Comparison of ENCODE assay signal across 18 mouse cellular contexts in the genomic region with DNA sequence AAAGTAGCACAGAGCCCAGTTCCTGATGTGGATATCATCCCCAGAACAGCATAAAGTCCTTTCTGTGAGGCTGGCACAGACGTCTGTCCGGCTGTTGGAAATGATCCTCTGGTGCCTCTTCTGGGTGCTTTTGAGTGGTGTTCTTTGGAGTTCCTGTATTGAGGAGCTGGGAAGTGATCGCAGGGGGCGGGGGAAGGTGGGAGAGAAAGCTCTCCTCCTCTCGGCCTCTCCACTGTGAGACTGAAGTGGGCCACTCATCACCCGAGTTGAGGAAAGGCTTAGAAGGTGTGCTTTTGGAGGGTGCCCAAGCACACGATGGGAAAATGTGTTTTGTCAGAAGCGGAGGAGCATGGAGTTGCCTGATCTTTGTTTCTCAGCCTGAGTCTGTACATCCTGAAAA. TPM values are rescaled to one million over a fixed set of nuclear protein-coding genes. Genes with fewer than 3 reads are reported as not detected.
A peak's percentile ranks its signal among the peaks of the same experiment; 100 is the strongest.
DNase-seq lines count a peak whose midpoint lies in the region; ATAC-seq and TF ChIP-seq lines count a peak whose summit lies in the region.
"Had no signal": no experiment of that assay in that cellular context is flagged by ENCODE, and none has a peak within 500 bp of the region (broad histone marks: within the 10 kb centered on the region; RNA-seq: fewer than 3 reads in every experiment).

No protein-coding gene starts in this region.

- H3K9me3 ChIP-seq in forebrain, embryonic 12.5 days = no peaks in the 10 kb centered on the region
- no peaks in the 10 kb centered on the region for H3K9me3 ChIP-seq in forebrain, embryonic 11.5 days (ENCODE audit: control insufficient read depth, low read length)
- no peaks in the 10 kb centered on the region for H3K9me3 ChIP-seq in heart, embryonic 16.5 days (replicated peaks; ENCODE audit: control insufficient read depth, low read length)
- no peaks in the 10 kb centered on the region for H3K9me3 ChIP-seq in embryonic facial prominence, embryonic 12.5 days
- no peaks in the 10 kb centered on the region for H3K9me3 ChIP-seq in lung, embryonic 16.5 days (ENCODE audit: control insufficient read depth, low read length)
- H3K9me3 ChIP-seq: embryonic facial prominence, embryonic 15.5 days; forebrain, embryonic 13.5 days; liver, embryonic 12.5 days; midbrain, embryonic 15.5 days had no signal

- H3K4me2 ChIP-seq in forebrain, embryonic 12.5 days = no peak overlapping the region
- H3K4me2 ChIP-seq in forebrain, embryonic 11.5 days (ENCODE audit: low read depth, low read length, severe bottlenecking) = no peak overlapping the region
- H3K4me2 ChIP-seq in heart, embryonic 16.5 days (ENCODE audit: low read depth, low read length) = no peak overlapping the region
- no peak overlapping the region for H3K4me2 ChIP-seq in embryonic facial prominence, embryonic 12.5 days (replicated peaks)
- no peak overlapping the region for H3K4me2 ChIP-seq in lung, embryonic 16.5 days (ENCODE audit: low read depth, low read length)
- H3K4me2 ChIP-seq: embryonic facial prominence, embryonic 15.5 days; forebrain, embryonic 13.5 days; liver, embryonic 12.5 days; midbrain, embryonic 15.5 days had no signal

- no peaks in the 10 kb centered on the region; the same call in 1 of the 2 replicates for H3K36me3 ChIP-seq in forebrain, embryonic 12.5 days (replicated peaks)
- no peaks in the 10 kb centered on the region for H3K36me3 ChIP-seq in forebrain, embryonic 11.5 days (ENCODE audit: control insufficient read depth, insufficient read depth, low read length)
- H3K36me3 ChIP-seq in heart, embryonic 16.5 days (ENCODE audit: control insufficient read depth, insufficient read depth) = no peaks in the 10 kb centered on the region
- no peaks in the 10 kb centered on the region for H3K36me3 ChIP-seq in embryonic facial prominence, embryonic 12.5 days
- no peaks in the 10 kb centered on the region for H3K36me3 ChIP-seq in lung, embryonic 16.5 days (ENCODE audit: control insufficient read depth, insufficient read depth, low read length)
- H3K36me3 ChIP-seq in kidney, adult 2 months (ENCODE audit: control insufficient read depth, insufficient read depth, low read length) = no peaks in the 10 kb centered on the region
- H3K36me3 ChIP-seq: embryonic facial prominence, embryonic 15.5 days; liver, embryonic 12.5 days; midbrain, embryonic 15.5 days had no signal

- no peak for ATAC-seq in forebrain, embryonic 12.5 days (ENCODE audit: low FRiP score)
- ATAC-seq in forebrain, embryonic 11.5 days (replicated peaks; ENCODE audit: low FRiP score) = no peak
- no peak for ATAC-seq in heart, embryonic 16.5 days (replicated peaks; ENCODE audit: extremely low read depth, insufficient read depth, low FRiP score)
- ATAC-seq in embryonic facial prominence, embryonic 12.5 days (ENCODE audit: insufficient number of reproducible peaks, insufficient read depth, low FRiP score, low TSS enrichment) = no peak
- peak; percentile 75 for ATAC-seq in lung, embryonic 16.5 days (ENCODE audit: low read depth)
- ATAC-seq: forebrain, embryonic 13.5 days; hindbrain, postnatal 0 days; liver, embryonic 12.5 days; midbrain, embryonic 15.5 days had no signal

- no peak for DNase-seq in forebrain, embryonic 11.5 days (ENCODE audit: low spot score)
- DNase-seq in heart, postnatal 4 days = no peak
- no peak for DNase-seq in layer of hippocampus, adult 8-10 months (ENCODE audit: low spot score in 2 of 2)
- DNase-seq in kidney, adult 2 months = no peak
- DNase-seq: cerebellum, adult 9-10 months; kidney, adult 18-20 months; kidney, postnatal 14 days; thymus, adult 18-20 months had no signal

- peaks cover 20% of the 10 kb centered on the region for H3K4me1 ChIP-seq in forebrain, embryonic 12.5 days
- peaks cover 2% of the 10 kb centered on the region; the same call in 1 of the 2 replicates for H3K4me1 ChIP-seq in forebrain, embryonic 11.5 days (replicated peaks; ENCODE audit: control insufficient read depth, insufficient read depth, low read length)
- peaks cover 21% of the 10 kb centered on the region for H3K4me1 ChIP-seq in heart, embryonic 16.5 days (ENCODE audit: control insufficient read depth, insufficient read depth, low read length)
- H3K4me1 ChIP-seq in embryonic facial prominence, embryonic 12.5 days = peaks cover 40% of the 10 kb centered on the region
- peaks cover 24% of the 10 kb centered on the region for H3K4me1 ChIP-seq in lung, embryonic 16.5 days (replicated peaks; ENCODE audit: control insufficient read depth, insufficient read depth, low read length)
- H3K4me1 ChIP-seq in kidney, adult 2 months (ENCODE audit: control insufficient read depth, insufficient read depth, low read length) = no peaks in the 10 kb centered on the region
- H3K4me1 ChIP-seq: midbrain, embryonic 15.5 days had no signal

- H3K9ac ChIP-seq in forebrain, embryonic 12.5 days = no peak overlapping the region
- H3K9ac ChIP-seq in forebrain, embryonic 11.5 days (ENCODE audit: low read length) = no peak overlapping the region
- peak overlapping the region; percentile 21 for H3K9ac ChIP-seq in heart, embryonic 16.5 days (ENCODE audit: low read length)
- H3K9ac ChIP-seq in embryonic facial prominence, embryonic 12.5 days = no peak overlapping the region
- no peak overlapping the region for H3K9ac ChIP-seq in lung, embryonic 16.5 days (ENCODE audit: low read length)
- H3K9ac ChIP-seq: embryonic facial prominence, embryonic 15.5 days; forebrain, embryonic 13.5 days; liver, embryonic 12.5 days; midbrain, embryonic 15.5 days had no signal

- H3K27me3 ChIP-seq in forebrain, embryonic 12.5 days = no peaks in the 10 kb centered on the region
- H3K27me3 ChIP-seq in forebrain, embryonic 11.5 days (ENCODE audit: control insufficient read depth, insufficient read depth, low read length) = no peaks in the 10 kb centered on the region
- no peaks in the 10 kb centered on the region for H3K27me3 ChIP-seq in heart, embryonic 16.5 days (ENCODE audit: control insufficient read depth, insufficient read depth, low read length)
- no peaks in the 10 kb centered on the region for H3K27me3 ChIP-seq in embryonic facial prominence, embryonic 12.5 days
- no peaks in the 10 kb centered on the region for H3K27me3 ChIP-seq in lung, embryonic 16.5 days (ENCODE audit: control insufficient read depth, insufficient read depth, low read depth, low read length)
- H3K27me3 ChIP-seq in kidney, adult 2 months (replicated peaks; ENCODE audit: control insufficient read depth, insufficient read depth, low read length) = no peaks in the 10 kb centered on the region
- H3K27me3 ChIP-seq: embryonic facial prominence, embryonic 15.5 days; forebrain, embryonic 13.5 days; liver, embryonic 12.5 days; midbrain, embryonic 15.5 days had no signal

- H3K27ac ChIP-seq in forebrain, embryonic 12.5 days = peak overlapping the region; percentile 8; the same call in 1 of the 2 replicates
- no peak overlapping the region for H3K27ac ChIP-seq in forebrain, embryonic 11.5 days (ENCODE audit: low read depth, low read length)
- H3K27ac ChIP-seq in heart, embryonic 16.5 days (ENCODE audit: low read length) = peak overlapping the region; percentile 29; the same call in 1 of the 2 replicates
- 0 out of 2 replicates have a peak overlapping the region, but pooled peaks have one; percentile 37 for H3K27ac ChIP-seq in embryonic facial prominence, embryonic 12.5 days
- H3K27ac ChIP-seq in lung, embryonic 16.5 days (ENCODE audit: low read length) = peak overlapping the region; percentile 20; the same call in 1 of the 2 replicates
- H3K27ac ChIP-seq in kidney, adult 2 months (ENCODE audit: insufficient read depth, low read depth, low read length) = no peak overlapping the region
- H3K27ac ChIP-seq: embryonic facial prominence, embryonic 15.5 days; forebrain, embryonic 13.5 days; hindbrain, postnatal 0 days; liver, embryonic 12.5 days; midbrain, embryonic 15.5 days had no signal

- 69% methylated on average over 8 of the region's 8 CpGs for WGBS in forebrain, embryonic 12.5 days
- 72% methylated on average over 8 of the region's 8 CpGs for WGBS in forebrain, embryonic 11.5 days
- 39% methylated on average over 8 of the region's 8 CpGs for WGBS in heart, embryonic 16.5 days
- WGBS in embryonic facial prominence, embryonic 12.5 days = 58% methylated on average over 8 of the region's 8 CpGs
- WGBS in lung, embryonic 16.5 days = 49% methylated on average over 8 of the region's 8 CpGs
- WGBS in kidney, adult 2 months = 84% methylated on average over 8 of the region's 8 CpGs

- no peak for TF ChIP-seq POLR2A in kidney, adult 2 months (IDR thresholded peaks at IDR 0.05; ENCODE audit: low read depth, low read length)

- H3K4me3 ChIP-seq in forebrain, embryonic 12.5 days (replicated peaks) = no peak overlapping the region
- H3K4me3 ChIP-seq in forebrain, embryonic 11.5 days (ENCODE audit: low read depth, low read length) = no peak overlapping the region
- H3K4me3 ChIP-seq in heart, embryonic 16.5 days (ENCODE audit: low read length) = no peak overlapping the region
- no peak overlapping the region for H3K4me3 ChIP-seq in embryonic facial prominence, embryonic 12.5 days
- no peak overlapping the region for H3K4me3 ChIP-seq in lung, embryonic 16.5 days (ENCODE audit: low read length)
- no peak overlapping the region for H3K4me3 ChIP-seq in kidney, adult 2 months (ENCODE audit: insufficient read depth, low read depth, low read length)
- H3K4me3 ChIP-seq: embryonic facial prominence, embryonic 15.5 days; forebrain, embryonic 13.5 days; liver, embryonic 12.5 days; midbrain, embryonic 15.5 days had no signal

- no peak for TF ChIP-seq CTCF in kidney, adult 2 months (conservative IDR thresholded peaks at IDR 0.05; ENCODE audit: insufficient read depth, insufficient read length, low read depth, low read length)

RNA-seq across cellular contexts. Expression of gene Bach2, which starts 26.3 kb away (rescaled TPM):
- 22.3 and 27.7 TPM in 2 replicates for polyA plus RNA-seq in forebrain, embryonic 12.5 days (2016; fragmentation: Nextera tagmentation; extraction: Ambion mirVana)
- polyA plus RNA-seq in forebrain, embryonic 11.5 days (2014; fragmentation: Nextera tagmentation; extraction: Ambion mirVana) = 16.2 and 17.3 TPM in 2 replicates
- polyA plus RNA-seq in heart, embryonic 16.5 days (2015; fragmentation: Nextera tagmentation; extraction: Ambion mirVana) = 4.8 and 5.0 TPM in 2 replicates
- 10 to 100 TPM; 23.9 to 24.5 TPM for total RNA-seq in heart, postnatal 4 days (2021)
- 13.0 and 13.5 TPM in 2 replicates for polyA plus RNA-seq in embryonic facial prominence, embryonic 12.5 days (2016; fragmentation: Nextera tagmentation; extraction: Ambion mirVana)
- 6.7 and 7.7 TPM in 2 replicates for polyA plus RNA-seq in lung, embryonic 16.5 days (2015; fragmentation: Nextera tagmentation; extraction: Ambion mirVana)
- total RNA-seq in layer of hippocampus, adult 8-10 months (2022) = 10 to 100 TPM; 15.1 to 17.9 (median 17.0) TPM
- polyA plus RNA-seq in kidney, adult 2 months (2012; rRNA removed) = 1.9 and 2.5 TPM in 2 replicates
- total RNA-seq: MEL had no signal

Comparison
In these comparisons a context has a peak if more than half of its experiments do, and no peak if none do; other contexts are left out.
1. H3K27ac ChIP-seq: peak in forebrain, embryonic 12.5 days (single experiment), heart, embryonic 16.5 days (single experiment), embryonic facial prominence, embryonic 12.5 days (single experiment) and lung, embryonic 16.5 days (single experiment); none in forebrain, embryonic 11.5 days (single experiment) and kidney, adult 2 months (single experiment).